9 mouse cellular contexts compared by ENCODE assay signal in the genomic region with DNA sequence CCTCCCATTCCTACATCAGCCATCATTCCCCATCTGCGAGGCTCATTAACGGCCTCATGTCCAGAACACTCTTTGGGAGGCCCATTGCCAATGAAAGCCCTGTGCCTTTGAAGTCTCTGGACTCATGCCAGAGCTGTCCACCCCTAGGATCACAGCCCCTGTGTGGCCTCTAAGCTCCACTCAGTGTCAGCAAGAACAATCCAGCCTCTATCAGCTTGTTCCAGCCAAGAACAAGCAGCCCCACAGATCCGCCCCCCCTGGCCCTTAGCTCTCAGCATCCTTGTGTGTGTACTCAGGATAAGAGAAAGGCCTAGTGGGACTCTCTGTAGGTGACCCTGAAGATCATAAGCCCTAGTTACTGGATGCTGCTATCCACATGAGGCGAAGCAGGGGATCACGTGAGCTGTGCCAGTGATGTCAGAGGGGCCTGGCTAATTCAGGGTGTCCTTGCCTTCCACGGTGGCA.
DNase-seq lines count a peak whose midpoint lies in the region; ATAC-seq and TF ChIP-seq lines count a peak whose summit lies in the region.
"Had no signal": no experiment of that assay in that cellular context is flagged by ENCODE, and none has a peak within 500 bp of the region (broad histone marks: within the 10 kb centered on the region; RNA-seq: fewer than 3 reads in every experiment).

No protein-coding gene starts in this region.

- no peaks in the 10 kb centered on the region for H3K4me1 ChIP-seq in embryonic facial prominence, embryonic 14.5 days (ENCODE audit: control insufficient read depth, insufficient read depth, low read length)
- peaks cover 15% of the 10 kb centered on the region for H3K4me1 ChIP-seq in midbrain, embryonic 12.5 days
- H3K4me1 ChIP-seq: liver, embryonic 13.5 days had no signal

- no peak for TF ChIP-seq CTCF in layer of hippocampus, adult 2 months (conservative IDR thresholded peaks at IDR 0.05)

- H3K4me2 ChIP-seq in embryonic facial prominence, embryonic 14.5 days (ENCODE audit: low read depth, low read length), result no peak overlapping the region
- no peak overlapping the region for H3K4me2 ChIP-seq in midbrain, embryonic 12.5 days (replicated peaks)
- H3K4me2 ChIP-seq: liver, embryonic 13.5 days had no signal

- DNase-seq in embryo, embryonic 11 days, result peak; percentile 57
- DNase-seq in embryo, embryonic 10 days (ENCODE audit: low spot score), result no peak
- DNase-seq in embryonic facial prominence, embryonic 14.5 days (ENCODE audit: low spot score), result peak; percentile 56
- DNase-seq in heart, postnatal 25 days (ENCODE audit: low spot score), result peak; percentile 28
- no peak for DNase-seq in layer of hippocampus, adult 9-11 months
- no peak for DNase-seq in layer of hippocampus, adult 2 months (ENCODE audit: low spot score in 2 of 2)
- no peak for DNase-seq in right cerebral cortex, adult 18-20 months
- DNase-seq: liver, embryonic 13.5 days had no signal

- no peak overlapping the region for H3K27ac ChIP-seq in embryonic facial prominence, embryonic 14.5 days (replicated peaks; ENCODE audit: low read depth, low read length)
- H3K27ac ChIP-seq in midbrain, embryonic 12.5 days (replicated peaks), result no peak overlapping the region
- no peak overlapping the region for H3K27ac ChIP-seq in layer of hippocampus, adult 2 months
- H3K27ac ChIP-seq: liver, embryonic 13.5 days had no signal

- no peak overlapping the region for H3K4me3 ChIP-seq in embryonic facial prominence, embryonic 14.5 days (ENCODE audit: low read depth, low read length)
- no peak overlapping the region for H3K4me3 ChIP-seq in midbrain, embryonic 12.5 days
- H3K4me3 ChIP-seq in layer of hippocampus, adult 2 months, result no peak overlapping the region
- H3K4me3 ChIP-seq: liver, embryonic 13.5 days had no signal

- H3K27me3 ChIP-seq in embryonic facial prominence, embryonic 14.5 days (replicated peaks; ENCODE audit: control insufficient read depth, insufficient read depth, low read length), result no peaks in the 10 kb centered on the region
- H3K27me3 ChIP-seq in midbrain, embryonic 12.5 days, result peaks cover 35% of the 10 kb centered on the region
- H3K27me3 ChIP-seq: liver, embryonic 13.5 days had no signal

- H3K36me3 ChIP-seq in embryonic facial prominence, embryonic 14.5 days (ENCODE audit: control insufficient read depth, insufficient read depth, low read length), result no peaks in the 10 kb centered on the region
- H3K36me3 ChIP-seq in midbrain, embryonic 12.5 days, result no peaks in the 10 kb centered on the region
- H3K36me3 ChIP-seq: liver, embryonic 13.5 days had no signal

- intact Hi-C loops in heart, postnatal 25 days (cut with DNase I), result no loop called here

- 56% methylated on average over 6 of the region's 6 CpGs for WGBS in embryonic facial prominence, embryonic 14.5 days
- 45% methylated on average over 6 of the region's 6 CpGs for WGBS in midbrain, embryonic 12.5 days

- H3K9ac ChIP-seq in embryonic facial prominence, embryonic 14.5 days (ENCODE audit: low read depth, low read length), result no peak overlapping the region
- H3K9ac ChIP-seq in midbrain, embryonic 12.5 days (replicated peaks), result no peak overlapping the region
- H3K9ac ChIP-seq: liver, embryonic 13.5 days had no signal

- no peaks in the 10 kb centered on the region for H3K9me3 ChIP-seq in embryonic facial prominence, embryonic 14.5 days (ENCODE audit: control insufficient read depth, low read length)
- no peaks in the 10 kb centered on the region for H3K9me3 ChIP-seq in midbrain, embryonic 12.5 days
- H3K9me3 ChIP-seq: liver, embryonic 13.5 days had no signal

- ATAC-seq in embryonic facial prominence, embryonic 14.5 days (ENCODE audit: low read depth), result peak; percentile 58; the same call in 1 of the 2 replicates
- ATAC-seq in midbrain, embryonic 12.5 days (ENCODE audit: low FRiP score, low read depth), result peak; percentile 65

Comparison
In these comparisons a context has a peak if more than half of its experiments do, and no peak if none do; other contexts are left out.
1. DNase-seq: peak in embryo, embryonic 11 days (single experiment), embryonic facial prominence, embryonic 14.5 days (single experiment) and heart, postnatal 25 days (single experiment); none in embryo, embryonic 10 days (single experiment), layer of hippocampus, adult 9-11 months (single experiment), layer of hippocampus, adult 2 months (0 of 2) and right cerebral cortex, adult 18-20 months (single experiment).